Mouse (Mus musculus) stomach, postnatal 0 days (tissue): ENCODE measurements around the gene Spire2.

Experiments used
- CTCF ChIP-seq: IDR thresholded peaks from 2 replicates; pipeline ENCODE4 v1.5.1; 2016; ENCODE audit warnings: antibody characterized with exemption, low read depth, mild to moderate bottlenecking, moderate library complexity
- EP300 ChIP-seq: optimal IDR thresholded peaks from 2 replicates; pipeline ENCODE3; 2016; ENCODE audit warnings: antibody characterized with exemption

- TF ChIP-seq CTCF (no peak), EP300 (no peak)
Observed at GRCm38 (mm10) chr8:123381711-123382110, 49.2 kb downstream of the Spire2 start.
